ENCODE assay signal across 19 mouse cellular contexts in genomic region chr11:106154770-106155169, GRCm38 (mm10). TPM values are rescaled to one million over a fixed set of nuclear protein-coding genes. Genes with fewer than 3 reads are reported as not detected.
DNase-seq lines count a peak whose midpoint lies in the region; ATAC-seq and TF ChIP-seq lines count a peak whose summit lies in the region.
"Had no signal": no experiment of that assay in that cellular context is flagged by ENCODE, and none has a peak within 500 bp of the region (broad histone marks: within the 10 kb centered on the region; RNA-seq: fewer than 3 reads in every experiment).

No protein-coding gene starts in this region.

- H3K4me3 ChIP-seq in hindbrain, embryonic 16.5 days (ENCODE audit: low read length) = no peak overlapping the region
- H3K4me3 ChIP-seq in hindbrain, postnatal 0 days (ENCODE audit: low read length) = no peak overlapping the region
- no peak overlapping the region for H3K4me3 ChIP-seq in midbrain, embryonic 11.5 days (ENCODE audit: low read depth, low read length)
- H3K4me3 ChIP-seq in midbrain, embryonic 10.5 days = no peak overlapping the region
- no peak overlapping the region for H3K4me3 ChIP-seq in liver, embryonic 12.5 days
- H3K4me3 ChIP-seq: embryonic facial prominence, embryonic 13.5 days; forebrain, embryonic 13.5 days; stomach, embryonic 15.5 days had no signal

- no peak for ATAC-seq in hindbrain, embryonic 16.5 days
- no peak for ATAC-seq in hindbrain, postnatal 0 days
- ATAC-seq in midbrain, embryonic 11.5 days (ENCODE audit: low FRiP score) = no peak
- ATAC-seq in liver, embryonic 12.5 days = no peak; the same call in 1 of the 2 replicates
- ATAC-seq: forebrain, embryonic 13.5 days; Patski had no signal

- no peak overlapping the region for H3K4me2 ChIP-seq in hindbrain, embryonic 16.5 days (ENCODE audit: low read length)
- no peak overlapping the region for H3K4me2 ChIP-seq in hindbrain, postnatal 0 days (ENCODE audit: low read depth, low read length)
- H3K4me2 ChIP-seq in midbrain, embryonic 11.5 days = no peak overlapping the region
- H3K4me2 ChIP-seq in liver, embryonic 12.5 days = no peak overlapping the region
- H3K4me2 ChIP-seq: embryonic facial prominence, embryonic 13.5 days; forebrain, embryonic 13.5 days; stomach, embryonic 15.5 days had no signal

- H3K27me3 ChIP-seq in hindbrain, embryonic 16.5 days (replicated peaks; ENCODE audit: control insufficient read depth, insufficient read depth, low read length) = no peaks in the 10 kb centered on the region
- no peaks in the 10 kb centered on the region for H3K27me3 ChIP-seq in hindbrain, postnatal 0 days (ENCODE audit: insufficient read depth, low read length)
- no peaks in the 10 kb centered on the region for H3K27me3 ChIP-seq in midbrain, embryonic 11.5 days (ENCODE audit: control insufficient read depth, insufficient read depth, low read length)
- H3K27me3 ChIP-seq in midbrain, embryonic 10.5 days (ENCODE audit: low read depth, poor library complexity, severe bottlenecking) = no peaks in the 10 kb centered on the region
- peaks cover 17% of the 10 kb centered on the region for H3K27me3 ChIP-seq in liver, embryonic 12.5 days (replicated peaks)
- H3K27me3 ChIP-seq: embryonic facial prominence, embryonic 13.5 days; forebrain, embryonic 13.5 days; Patski; stomach, embryonic 15.5 days had no signal

- TF ChIP-seq CTCF in hindbrain, postnatal 0 days (IDR thresholded peaks at IDR 0.05; ENCODE audit: low read depth) = no peak

- H3K36me3 ChIP-seq in hindbrain, embryonic 16.5 days (ENCODE audit: control insufficient read depth, insufficient read depth, low read length) = peaks cover 34% of the 10 kb centered on the region
- H3K36me3 ChIP-seq in hindbrain, postnatal 0 days (ENCODE audit: insufficient read depth, low read length) = peaks cover 48% of the 10 kb centered on the region
- H3K36me3 ChIP-seq in midbrain, embryonic 11.5 days (ENCODE audit: control insufficient read depth, insufficient read depth, low read length) = peaks cover 21% of the 10 kb centered on the region
- H3K36me3 ChIP-seq in midbrain, embryonic 10.5 days = peaks cover 94% of the 10 kb centered on the region
- peaks cover 65% of the 10 kb centered on the region for H3K36me3 ChIP-seq in liver, embryonic 12.5 days

- no peaks in the 10 kb centered on the region for H3K9me3 ChIP-seq in hindbrain, embryonic 16.5 days (ENCODE audit: control insufficient read depth, low read length)
- no peaks in the 10 kb centered on the region for H3K9me3 ChIP-seq in hindbrain, postnatal 0 days (ENCODE audit: low read length)
- no peaks in the 10 kb centered on the region for H3K9me3 ChIP-seq in midbrain, embryonic 11.5 days (ENCODE audit: control insufficient read depth, low read length)
- no peaks in the 10 kb centered on the region for H3K9me3 ChIP-seq in midbrain, embryonic 10.5 days (replicated peaks)
- H3K9me3 ChIP-seq in liver, embryonic 12.5 days (replicated peaks) = no peaks in the 10 kb centered on the region
- H3K9me3 ChIP-seq: embryonic facial prominence, embryonic 13.5 days; forebrain, embryonic 13.5 days; stomach, embryonic 15.5 days had no signal

- no peak for DNase-seq in hindbrain, postnatal 0 days (ENCODE audit: low spot score)
- peak; percentile 75 for DNase-seq in midbrain, embryonic 11.5 days (ENCODE audit: low spot score, missing footprints)
- no peak for DNase-seq in midbrain, embryonic 10.5 days (ENCODE audit: low spot score)
- DNase-seq in naive thymus-derived CD4-positive, alpha-beta T cell, adult 2 months (ENCODE audit: low read depth) = peak; percentile 30
- DNase-seq in lung, postnatal 25 days (ENCODE audit: low spot score) = no peak
- DNase-seq: cerebellum, adult 9-10 months; gastrocnemius, postnatal 36 days; lung, postnatal 36 days; right cerebral cortex, postnatal 4 days; thymus, postnatal 4 days had no signal

- H3K9ac ChIP-seq in hindbrain, embryonic 16.5 days (ENCODE audit: low read depth, low read length) = no peak overlapping the region
- no peak overlapping the region for H3K9ac ChIP-seq in hindbrain, postnatal 0 days (replicated peaks; ENCODE audit: low read length)
- H3K9ac ChIP-seq in midbrain, embryonic 11.5 days (ENCODE audit: low read length) = no peak overlapping the region
- H3K9ac ChIP-seq in liver, embryonic 12.5 days = no peak overlapping the region
- H3K9ac ChIP-seq: embryonic facial prominence, embryonic 13.5 days; forebrain, embryonic 13.5 days; stomach, embryonic 15.5 days had no signal

- WGBS in hindbrain, embryonic 16.5 days = 65% methylated on average over 2 of the region's 2 CpGs
- 68% methylated on average over 2 of the region's 2 CpGs for WGBS in hindbrain, postnatal 0 days
- 74% methylated on average over 2 of the region's 2 CpGs for WGBS in midbrain, embryonic 11.5 days
- 82% methylated on average over 2 of the region's 2 CpGs for WGBS in midbrain, embryonic 10.5 days
- WGBS in liver, embryonic 12.5 days (ENCODE audit: insufficient replicate concordance) = 64% methylated on average over 2 of the region's 2 CpGs

- H3K27ac ChIP-seq in hindbrain, embryonic 16.5 days (ENCODE audit: low read depth, low read length) = peak overlapping the region; percentile 7; the same call in 1 of the 2 replicates
- no peak overlapping the region for H3K27ac ChIP-seq in hindbrain, postnatal 0 days
- no peak overlapping the region for H3K27ac ChIP-seq in midbrain, embryonic 11.5 days (ENCODE audit: low read depth, low read length)
- H3K27ac ChIP-seq in midbrain, embryonic 10.5 days (replicated peaks) = no peak overlapping the region
- H3K27ac ChIP-seq in liver, embryonic 12.5 days = 0 out of 2 replicates have a peak overlapping the region, but pooled peaks have one; percentile 33
- H3K27ac ChIP-seq: forebrain, embryonic 13.5 days; stomach, embryonic 15.5 days had no signal

- H3K4me1 ChIP-seq in hindbrain, embryonic 16.5 days (ENCODE audit: control insufficient read depth, insufficient read depth, low read depth, low read length) = peaks cover 14% of the 10 kb centered on the region
- no peaks in the 10 kb centered on the region for H3K4me1 ChIP-seq in hindbrain, postnatal 0 days (ENCODE audit: insufficient read depth, low read length)
- peaks cover 12% of the 10 kb centered on the region for H3K4me1 ChIP-seq in midbrain, embryonic 11.5 days (ENCODE audit: control insufficient read depth, insufficient read depth, low read length)
- peaks cover 21% of the 10 kb centered on the region for H3K4me1 ChIP-seq in midbrain, embryonic 10.5 days
- peaks cover 32% of the 10 kb centered on the region for H3K4me1 ChIP-seq in liver, embryonic 12.5 days

RNA-seq across cellular contexts. Expression of gene Gm10840, which starts 5.9 kb away (rescaled TPM):
- not detected in 2 replicates for polyA plus RNA-seq in hindbrain, embryonic 16.5 days (2015; fragmentation: Nextera tagmentation; extraction: Ambion mirVana)
- not detected in 2 replicates for total RNA-seq in hindbrain, postnatal 0 days (2014; rRNA removed)
- polyA plus RNA-seq in hindbrain, postnatal 0 days (2015; fragmentation: Nextera tagmentation; extraction: Ambion mirVana) = not detected in 2 replicates
- polyA plus RNA-seq in midbrain, embryonic 11.5 days (2014; fragmentation: Nextera tagmentation; extraction: Ambion mirVana) = not detected in 2 replicates
- 0.57 TPM in 1 of 2 replicates, not detected in the other for polyA plus RNA-seq in midbrain, embryonic 10.5 days (2016; fragmentation: Nextera tagmentation; extraction: Ambion mirVana)
- polyA plus RNA-seq in liver, embryonic 12.5 days (2016; fragmentation: Nextera tagmentation; extraction: Ambion mirVana) = not detected in 2 replicates
- total RNA-seq: gastrocnemius, postnatal 36 days; layer of hippocampus, postnatal 10 days had no signal
- polyA plus RNA-seq: brain, embryonic 14.5 days; embryonic facial prominence, embryonic 13.5 days; forebrain, embryonic 13.5 days; heart, embryonic 14.5 days; Patski; stomach, embryonic 15.5 days had no signal

RNA-seq across cellular contexts. Expression of gene Limd2, which starts 5.9 kb away (rescaled TPM):
- polyA plus RNA-seq in hindbrain, embryonic 16.5 days (2015; fragmentation: Nextera tagmentation; extraction: Ambion mirVana) = 142 and 161 TPM in 2 replicates
- 72.2 and 80.6 TPM in 2 replicates for total RNA-seq in hindbrain, postnatal 0 days (2014; rRNA removed)
- polyA plus RNA-seq in hindbrain, postnatal 0 days (2015; fragmentation: Nextera tagmentation; extraction: Ambion mirVana) = 120 and 124 TPM in 2 replicates
- polyA plus RNA-seq in midbrain, embryonic 11.5 days (2014; fragmentation: Nextera tagmentation; extraction: Ambion mirVana) = 301 and 308 TPM in 2 replicates
- polyA plus RNA-seq in midbrain, embryonic 10.5 days (2016; fragmentation: Nextera tagmentation; extraction: Ambion mirVana) = 364 and 366 TPM in 2 replicates
- 109 and 112 TPM in 2 replicates for polyA plus RNA-seq in liver, embryonic 12.5 days (2016; fragmentation: Nextera tagmentation; extraction: Ambion mirVana)

RNA-seq across cellular contexts. Expression of gene Strada, which starts 47.2 kb away (rescaled TPM):
- polyA plus RNA-seq in hindbrain, embryonic 16.5 days (2015; fragmentation: Nextera tagmentation; extraction: Ambion mirVana) = 28.6 and 30.1 TPM in 2 replicates
- total RNA-seq in hindbrain, postnatal 0 days (2014; rRNA removed) = 34.1 and 39.2 TPM in 2 replicates
- 23.6 and 25.0 TPM in 2 replicates for polyA plus RNA-seq in hindbrain, postnatal 0 days (2015; fragmentation: Nextera tagmentation; extraction: Ambion mirVana)
- 38.4 and 40.5 TPM in 2 replicates for polyA plus RNA-seq in midbrain, embryonic 11.5 days (2014; fragmentation: Nextera tagmentation; extraction: Ambion mirVana)
- 41.8 and 42.4 TPM in 2 replicates for polyA plus RNA-seq in midbrain, embryonic 10.5 days (2016; fragmentation: Nextera tagmentation; extraction: Ambion mirVana)
- 12.2 and 12.6 TPM in 2 replicates for polyA plus RNA-seq in liver, embryonic 12.5 days (2016; fragmentation: Nextera tagmentation; extraction: Ambion mirVana)

Comparison
In these comparisons a context has a peak if more than half of its experiments do, and no peak if none do; other contexts are left out.
1. H3K27ac ChIP-seq: peak in hindbrain, embryonic 16.5 days (single experiment) and liver, embryonic 12.5 days (single experiment); none in hindbrain, postnatal 0 days (single experiment), midbrain, embryonic 11.5 days (single experiment) and midbrain, embryonic 10.5 days (single experiment).
2. DNase-seq: peak in midbrain, embryonic 11.5 days (single experiment) and naive thymus-derived CD4-positive, alpha-beta T cell, adult 2 months (single experiment); none in hindbrain, postnatal 0 days (single experiment), midbrain, embryonic 10.5 days (single experiment) and lung, postnatal 25 days (single experiment).